Mouse (Mus musculus) myocyte (in vitro differentiated cells): Measurements from ENCODE around the gene Dus1l.

Experiments used
- CEBPB ChIP-seq: IDR thresholded peaks from 2 replicates; pipeline ENCODE4 v1.6.1; 2011; ENCODE audit warnings: mild to moderate bottlenecking, moderate library complexity; ENCODE audit not compliant: poor library complexity, insufficient read depth, severe bottlenecking
- E2F4 ChIP-seq: IDR thresholded peaks from one replicate; pipeline ENCODE4 v1.6.1; 2011; ENCODE audit warnings: mild to moderate bottlenecking, control low read depth, moderate library complexity; ENCODE audit not compliant: insufficient read depth
- MAX ChIP-seq: IDR thresholded peaks from one replicate; pipeline ENCODE4 v1.6.1; 2011; ENCODE audit warnings: low read depth, mild to moderate bottlenecking, control low read depth
- MYOG ChIP-seq, 3 experiments: IDR thresholded peaks; one replicate each; pipeline ENCODE4 v1.6.1; 2011; ENCODE audit warnings: control low read depth in 2 of 3, low read depth in 2 of 3, mild to moderate bottlenecking in 2 of 3; ENCODE audit not compliant: insufficient read length in 2 of 3, control insufficient read depth in 1 of 3, insufficient read depth in 1 of 3
- POLR2A ChIP-seq: IDR thresholded peaks from one replicate; pipeline ENCODE4 v1.6.1; 2011; ENCODE audit warnings: low read depth, mild to moderate bottlenecking, control low read depth, moderate library complexity; ENCODE audit not compliant: insufficient read length
- REST ChIP-seq: IDR thresholded peaks from one replicate; pipeline ENCODE4 v1.6.1; 2011; ENCODE audit warnings: mild to moderate bottlenecking, control low read depth, moderate library complexity; ENCODE audit not compliant: insufficient read depth, insufficient read length
- TCF3 ChIP-seq: IDR thresholded peaks from one replicate; pipeline ENCODE4 v1.6.1; 2011; ENCODE audit warnings: low read depth, control low read depth; ENCODE audit not compliant: insufficient read length
- USF1 ChIP-seq: IDR thresholded peaks from one replicate; pipeline ENCODE4 v1.6.1; 2011; ENCODE audit warnings: low read depth, mild to moderate bottlenecking, control low read depth, moderate library complexity

DNA sequence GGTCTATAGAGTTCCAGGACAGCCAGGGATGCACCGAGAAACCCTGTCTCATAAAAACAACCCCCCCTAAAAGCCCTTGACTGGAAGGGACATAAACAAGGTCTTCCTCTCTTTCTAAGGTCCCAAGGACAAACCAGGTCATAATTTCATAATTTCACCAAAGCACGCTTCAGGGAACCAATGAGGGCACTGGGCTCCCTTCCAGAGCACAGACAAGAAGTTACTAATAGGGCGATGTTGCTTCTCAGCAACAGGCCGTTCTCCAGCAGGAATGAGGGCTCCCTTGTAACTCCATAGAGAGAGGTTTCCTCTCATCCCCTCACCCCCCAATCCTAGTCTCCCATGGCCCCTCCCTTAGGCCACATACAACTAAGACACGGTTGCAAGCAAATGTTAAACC is 55.2 kb downstream of the Dus1l start:
- TF ChIP-seq POLR2A (no peak), USF1 (no peak), E2F4 (no peak), MYOG (IDR thresholded peaks at IDR 0.05; ENCODE audit: control insufficient read depth in 1 of 3, insufficient read depth in 1 of 3, insufficient read length in 2 of 3, low read depth in 2 of 3) (no peak), MAX (no peak), CEBPB (no peak), TCF3 (no peak), REST (no peak)
